Mouse (Mus musculus): Measurements from ENCODE around the gene Btaf1.

DNA sequence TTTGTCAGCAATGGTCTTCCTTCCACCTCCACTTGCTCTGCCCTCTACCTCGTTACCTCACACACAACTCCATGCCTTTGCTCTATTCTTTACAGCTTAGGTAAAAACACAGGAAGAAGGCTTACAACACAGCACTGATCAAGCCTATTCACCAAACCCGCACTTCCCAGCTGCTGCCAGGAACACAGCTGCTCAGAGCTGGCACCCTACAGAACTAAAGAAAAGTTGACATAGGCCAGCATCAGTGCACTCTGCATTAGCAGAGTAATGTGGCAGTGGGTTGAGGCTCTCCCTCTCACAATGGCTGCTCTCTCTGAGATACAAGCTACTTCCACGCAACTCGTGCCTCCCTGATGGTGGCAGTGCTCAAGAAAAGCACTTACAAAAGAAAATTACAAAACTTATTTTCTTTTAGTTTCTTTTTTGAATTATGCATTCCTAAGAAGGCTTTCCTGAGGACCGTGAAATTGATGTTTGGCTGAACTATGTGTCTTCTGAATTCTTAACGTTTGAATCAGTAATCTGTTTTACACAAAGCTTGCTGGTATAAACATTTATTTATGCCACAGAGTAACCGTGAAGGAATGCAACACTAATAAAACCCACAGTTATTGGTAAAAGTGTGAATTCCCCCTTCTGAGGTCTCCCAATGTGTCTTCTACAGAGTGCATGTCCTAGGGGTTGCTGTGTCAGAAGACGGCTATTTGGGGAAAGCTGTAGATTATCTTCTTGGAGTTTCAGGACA lies 131.5 kb downstream of the Btaf1 start:
- TF ChIP-seq CTCF (IDR thresholded peaks at IDR 0.05; ENCODE audit: low read depth) (no peak), EP300 (IDR thresholded peaks at IDR 0.05; ENCODE audit: low read depth) (no peak)
